ENCODE assay signal across 15 mouse cellular contexts in genomic region chr8:94295687-94296086, GRCm38 (mm10). TPM values are rescaled to one million over a fixed set of nuclear protein-coding genes. Genes with fewer than 3 reads are reported as not detected.
A peak's percentile ranks its signal among the peaks of the same experiment; 100 is the strongest.
DNase-seq lines count a peak whose midpoint lies in the region; ATAC-seq and TF ChIP-seq lines count a peak whose summit lies in the region.
"Had no signal": no experiment of that assay in that cellular context is flagged by ENCODE, and none has a peak within 500 bp of the region (broad histone marks: within the 10 kb centered on the region; RNA-seq: fewer than 3 reads in every experiment).

No protein-coding gene starts in this region.

- no peak for TF ChIP-seq POLR2A in kidney, adult 2 months (IDR thresholded peaks at IDR 0.05; ENCODE audit: low read depth, low read length)

- H3K9ac ChIP-seq in heart, embryonic 11.5 days (ENCODE audit: low read depth, low read length): no peak overlapping the region
- H3K9ac ChIP-seq in neural tube, embryonic 13.5 days: no peak overlapping the region
- H3K9ac ChIP-seq: midbrain, embryonic 13.5 days; neural tube, embryonic 12.5 days had no signal

- 46% methylated on average over 6 of the region's 6 CpGs for WGBS in heart, embryonic 11.5 days (ENCODE audit: insufficient replicate concordance)
- 82% methylated on average over 6 of the region's 6 CpGs for WGBS in kidney, adult 2 months
- 82% methylated on average over 6 of the region's 6 CpGs for WGBS in neural tube, embryonic 13.5 days

- no peak overlapping the region for H3K4me2 ChIP-seq in heart, embryonic 11.5 days
- H3K4me2 ChIP-seq in neural tube, embryonic 13.5 days: no peak overlapping the region
- H3K4me2 ChIP-seq: midbrain, embryonic 13.5 days; neural tube, embryonic 12.5 days had no signal

- no peak for DNase-seq in heart, adult 18-20 months
- no peak for DNase-seq in kidney, adult 2 months
- DNase-seq in kidney, postnatal 4 days: no peak
- DNase-seq in neural tube, embryonic 10.5 days (ENCODE audit: extremely low spot score, low spot score): no peak
- DNase-seq in spleen, postnatal 14 days (ENCODE audit: low spot score in 2 of 2): no peak
- DNase-seq: adrenal gland, postnatal 25 days; B cell, adult 2 months; gastrocnemius, postnatal 36 days; kidney, adult 18-20 months; thymus, postnatal 14 days had no signal

- ATAC-seq in heart, embryonic 11.5 days (replicated peaks; ENCODE audit: insufficient number of reproducible peaks, low FRiP score, low TSS enrichment): no peak
- ATAC-seq in neural tube, embryonic 13.5 days (ENCODE audit: low read depth): no peak
- no peak for ATAC-seq in erythroblast, adult 5-6 weeks (replicated peaks; ENCODE audit: low FRiP score, poor library complexity, severe bottlenecking)
- ATAC-seq: midbrain, embryonic 13.5 days had no signal

- TF ChIP-seq CTCF in kidney, adult 2 months (conservative IDR thresholded peaks at IDR 0.05; ENCODE audit: insufficient read depth, insufficient read length, low read depth, low read length): no peak

- peaks cover 21% of the 10 kb centered on the region for H3K4me1 ChIP-seq in heart, embryonic 11.5 days (ENCODE audit: control insufficient read depth, insufficient read depth, low read length)
- H3K4me1 ChIP-seq in kidney, adult 2 months (ENCODE audit: control insufficient read depth, insufficient read depth, low read length): peaks cover 16% of the 10 kb centered on the region
- peaks cover 22% of the 10 kb centered on the region for H3K4me1 ChIP-seq in neural tube, embryonic 13.5 days (replicated peaks)
- H3K4me1 ChIP-seq: neural tube, embryonic 12.5 days had no signal

- no peaks in the 10 kb centered on the region for H3K9me3 ChIP-seq in heart, embryonic 11.5 days (replicated peaks; ENCODE audit: control insufficient read depth, low read length)
- no peaks in the 10 kb centered on the region for H3K9me3 ChIP-seq in neural tube, embryonic 13.5 days
- H3K9me3 ChIP-seq: midbrain, embryonic 13.5 days; neural tube, embryonic 12.5 days had no signal

- peak overlapping the region; percentile 42; the same call in 1 of the 2 replicates for H3K27ac ChIP-seq in heart, embryonic 11.5 days (ENCODE audit: low read depth, low read length)
- peak overlapping the region; percentile 43; the same call in 1 of the 2 replicates for H3K27ac ChIP-seq in kidney, adult 2 months (ENCODE audit: insufficient read depth, low read depth, low read length)
- H3K27ac ChIP-seq in neural tube, embryonic 13.5 days (replicated peaks): 0 out of 2 replicates have a peak overlapping the region, but pooled peaks have one; percentile 33
- H3K27ac ChIP-seq: midbrain, embryonic 13.5 days; neural tube, embryonic 12.5 days had no signal

- no peak overlapping the region for H3K4me3 ChIP-seq in heart, embryonic 11.5 days (ENCODE audit: low read depth, low read length)
- H3K4me3 ChIP-seq in kidney, adult 2 months (ENCODE audit: insufficient read depth, low read depth, low read length): no peak overlapping the region
- no peak overlapping the region for H3K4me3 ChIP-seq in neural tube, embryonic 13.5 days
- H3K4me3 ChIP-seq: midbrain, embryonic 13.5 days; neural tube, embryonic 12.5 days had no signal

- H3K36me3 ChIP-seq in heart, embryonic 11.5 days (ENCODE audit: control insufficient read depth, insufficient read depth, low read length): no peaks in the 10 kb centered on the region
- no peaks in the 10 kb centered on the region for H3K36me3 ChIP-seq in kidney, adult 2 months (ENCODE audit: control insufficient read depth, insufficient read depth, low read length)
- H3K36me3 ChIP-seq in neural tube, embryonic 13.5 days: peaks cover 20% of the 10 kb centered on the region

- H3K27me3 ChIP-seq in heart, embryonic 11.5 days (ENCODE audit: control insufficient read depth, insufficient read depth, low read length): no peaks in the 10 kb centered on the region
- no peaks in the 10 kb centered on the region for H3K27me3 ChIP-seq in kidney, adult 2 months (replicated peaks; ENCODE audit: control insufficient read depth, insufficient read depth, low read length)
- H3K27me3 ChIP-seq in neural tube, embryonic 13.5 days: no peaks in the 10 kb centered on the region
- H3K27me3 ChIP-seq: midbrain, embryonic 13.5 days; neural tube, embryonic 12.5 days had no signal

RNA-seq across cellular contexts. Expression of gene Slc12a3, which starts 33.3 kb away (rescaled TPM):
- 0.20 TPM in 1 of 2 replicates, not detected in the other for polyA plus RNA-seq in heart, embryonic 11.5 days (2014; fragmentation: Nextera tagmentation; extraction: Ambion mirVana)
- under 1 TPM; 0.12 to 0.41 TPM for total RNA-seq in heart, adult 18-20 months (2021)
- polyA plus RNA-seq in kidney, adult 2 months (2012; rRNA removed): 600 and 1,070 TPM in 2 replicates
- polyA plus RNA-seq in neural tube, embryonic 13.5 days (2015; fragmentation: Nextera tagmentation; extraction: Ambion mirVana): 0.06 and 0.23 TPM in 2 replicates
- total RNA-seq in erythroblast, adult 5-6 weeks (2015; ENCODE audit: low replicate concordance): 2.5 TPM in 1 of 2 replicates, not detected in the other
- total RNA-seq in erythroblast, adult 5-6 weeks (2017; ENCODE audit: low replicate concordance): 0.34 TPM in 1 of 2 replicates, not detected in the other
- total RNA-seq: gastrocnemius, postnatal 36 days had no signal

Comparison
In these comparisons a context has a peak if more than half of its experiments do, and no peak if none do; other contexts are left out.
1. RNA of gene Slc12a3, which starts 33.3 kb away (polyA plus RNA-seq): 600 to 1,070 TPM in kidney, adult 2 months; 0.20 TPM in heart, embryonic 11.5 days and 0.06 to 0.23 TPM in neural tube, embryonic 13.5 days; every median in the first group is over 100 times any median in the second.
2. Peak in every context shown above with its lines, with median percentiles within 50 percentile points of each other: H3K27ac ChIP-seq.